Mouse (Mus musculus) induced T-regulatory cell, adult 2 months (primary cell): ENCODE data around the gene Paqr9.

Experiments used
- DNase-seq: peaks from one replicate; pipeline ENCODE4 v3.0.0-alpha.2; 2012; ENCODE audit warnings: low read depth

The Paqr9 gene

DNA sequence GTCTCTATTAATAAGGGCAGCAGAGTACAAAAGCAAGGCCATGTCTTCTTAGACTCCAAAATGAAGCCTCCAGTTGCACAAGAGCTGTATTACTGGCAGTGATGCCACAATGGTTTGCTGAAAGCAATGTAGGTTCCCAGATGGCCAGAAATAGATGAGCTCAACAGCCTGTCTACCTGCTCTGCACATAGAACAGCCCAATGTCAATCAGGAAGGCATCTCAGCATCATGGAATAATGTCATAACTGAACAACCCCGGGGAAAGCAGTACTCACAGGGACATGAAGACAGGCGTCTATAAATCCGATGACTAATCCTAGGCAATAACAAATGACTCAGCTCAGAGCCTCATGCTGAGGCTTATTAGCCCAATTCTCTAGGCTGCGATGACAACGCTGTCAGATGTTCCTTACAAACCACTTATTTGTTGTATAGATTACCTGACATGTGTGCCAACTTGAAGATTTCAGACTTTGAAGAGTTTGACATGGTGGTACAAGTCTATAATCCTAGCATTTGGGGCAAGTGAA is 19.0 kb downstream of the Paqr9 start:
- no peak for DNase-seq

DNA sequence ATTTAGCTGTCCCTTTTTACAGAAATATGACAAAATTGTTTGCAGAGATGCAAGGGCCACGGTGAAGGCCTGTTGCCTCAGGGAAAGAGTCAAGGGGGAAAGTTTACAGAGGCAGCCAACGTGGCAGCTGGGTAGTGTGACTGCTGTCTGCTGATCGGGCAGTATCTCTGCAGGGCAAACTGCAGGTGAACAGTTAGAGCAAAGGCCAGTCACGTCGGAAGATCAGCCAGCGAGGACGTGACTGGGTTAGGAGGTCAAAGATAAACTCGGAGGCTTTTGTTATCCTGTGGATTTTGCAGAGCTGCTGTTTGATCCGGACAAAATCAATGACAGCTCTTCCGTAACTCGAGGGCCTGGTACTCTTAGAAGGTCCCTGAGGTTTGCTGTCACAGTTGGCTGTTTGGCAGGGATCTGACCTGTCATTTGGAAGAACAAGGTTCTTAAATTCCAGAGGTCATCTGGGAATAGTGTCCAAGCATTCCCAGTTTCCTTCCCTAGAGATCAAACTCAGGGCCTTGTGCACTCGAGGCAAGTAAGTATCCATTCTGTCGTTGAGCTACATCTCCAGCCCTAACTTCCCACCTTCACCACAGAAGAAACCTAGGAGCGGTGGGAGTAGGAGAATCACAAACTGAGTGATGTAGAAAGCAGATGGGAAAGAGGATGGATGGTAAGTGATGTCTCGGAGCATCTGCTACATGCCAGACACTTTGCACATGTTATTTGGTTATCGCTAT is 21.7 kb downstream of the Paqr9 start:
- DNase-seq: no peak

DNA sequence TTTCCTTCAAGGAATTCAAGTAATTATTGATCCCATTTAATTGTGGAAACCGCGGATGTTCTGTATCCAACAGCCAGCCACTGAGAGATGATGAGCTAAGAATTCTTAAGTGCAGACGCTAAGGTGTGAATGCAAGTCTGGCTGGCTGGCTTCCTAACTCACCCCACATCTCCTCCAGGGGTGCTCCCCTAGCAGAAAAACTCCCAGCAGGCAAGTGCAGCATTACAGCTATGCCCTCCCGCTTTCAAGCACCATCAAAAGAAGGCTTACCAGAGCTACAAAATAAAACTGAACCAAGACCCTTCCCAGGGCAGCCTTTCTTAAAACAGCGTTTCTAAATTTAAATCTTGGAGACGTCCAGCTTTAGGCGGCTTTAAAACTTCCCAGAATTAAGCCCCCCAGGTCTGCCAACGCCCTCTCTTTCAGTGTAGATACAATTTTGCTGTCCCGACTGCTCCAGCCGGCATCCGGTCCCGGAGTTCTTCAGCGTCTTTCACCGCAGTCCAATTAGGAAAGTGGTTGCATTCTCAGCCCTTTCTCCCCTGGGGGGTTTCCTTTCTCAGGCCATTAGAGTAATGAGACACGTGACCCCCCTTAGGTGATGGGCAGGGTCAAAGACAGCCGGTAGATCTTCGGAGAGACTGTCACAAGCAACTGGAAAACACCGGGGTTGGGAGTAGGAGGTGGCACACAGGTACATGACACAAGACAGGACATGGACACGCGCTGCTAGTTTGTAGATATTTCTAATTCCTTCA is 22.5 kb downstream of the Paqr9 start:
- DNase-seq: no peak

DNA sequence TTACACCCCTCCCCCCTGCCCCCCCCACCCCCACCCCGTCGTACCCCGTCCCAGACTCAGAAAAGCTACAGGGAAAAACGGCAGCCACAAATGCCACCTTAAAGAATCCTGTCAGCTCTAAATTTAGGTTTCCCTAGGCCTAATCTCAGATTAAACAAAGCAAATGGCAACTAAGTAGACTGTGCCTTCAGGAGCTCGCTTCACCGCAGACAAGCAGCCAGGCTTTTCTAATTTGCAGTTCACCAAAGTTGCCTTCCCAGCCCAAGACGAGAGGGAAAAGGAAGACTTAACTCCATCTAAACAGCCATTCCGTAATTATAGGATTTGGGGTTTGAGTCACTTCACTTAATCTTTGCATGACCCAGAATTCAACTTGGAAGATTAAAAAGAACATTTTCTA is 23.1 kb downstream of the Paqr9 start:
- DNase-seq: no peak

DNA sequence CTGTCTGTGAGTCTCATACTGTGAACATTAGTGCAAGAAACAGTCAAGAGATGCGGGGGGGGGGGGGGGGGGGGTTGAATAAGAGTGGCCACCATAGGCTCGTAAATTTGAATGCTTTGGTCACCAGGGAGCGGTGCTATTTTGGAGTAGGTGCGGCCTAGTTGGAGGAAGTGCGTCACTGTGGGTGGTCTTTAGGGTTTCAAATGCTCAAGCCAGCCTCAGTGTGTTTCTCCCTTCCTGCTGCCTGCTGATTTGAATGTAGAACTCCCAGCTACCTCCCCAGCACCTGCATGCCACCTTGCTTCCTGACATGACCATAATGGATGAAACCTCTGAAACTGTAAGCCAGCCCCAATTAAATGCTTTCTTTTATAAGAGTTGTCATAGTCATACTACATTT is 26.6 kb downstream of the Paqr9 start:
- no peak for DNase-seq

DNA sequence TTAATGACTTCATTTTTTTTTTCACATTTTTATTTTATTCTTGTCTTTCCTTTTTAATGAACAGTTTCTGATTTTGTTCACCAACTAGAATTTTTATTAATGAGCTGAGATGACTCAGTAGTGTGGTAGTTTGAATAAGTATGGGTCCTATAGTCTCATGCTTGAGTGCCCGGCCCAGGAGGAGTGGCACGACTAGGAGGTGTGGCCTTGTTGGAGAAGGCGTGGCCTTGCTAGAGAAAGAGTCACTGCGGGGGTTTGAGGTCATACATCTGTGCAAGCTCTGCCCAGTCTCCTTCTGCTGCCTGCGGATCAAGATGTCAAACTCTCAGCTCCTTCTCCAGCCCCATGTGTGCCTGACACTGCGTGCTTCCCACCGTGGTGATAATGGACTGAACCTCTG is 28.6 kb downstream of the Paqr9 start:
- no peak for DNase-seq

DNA sequence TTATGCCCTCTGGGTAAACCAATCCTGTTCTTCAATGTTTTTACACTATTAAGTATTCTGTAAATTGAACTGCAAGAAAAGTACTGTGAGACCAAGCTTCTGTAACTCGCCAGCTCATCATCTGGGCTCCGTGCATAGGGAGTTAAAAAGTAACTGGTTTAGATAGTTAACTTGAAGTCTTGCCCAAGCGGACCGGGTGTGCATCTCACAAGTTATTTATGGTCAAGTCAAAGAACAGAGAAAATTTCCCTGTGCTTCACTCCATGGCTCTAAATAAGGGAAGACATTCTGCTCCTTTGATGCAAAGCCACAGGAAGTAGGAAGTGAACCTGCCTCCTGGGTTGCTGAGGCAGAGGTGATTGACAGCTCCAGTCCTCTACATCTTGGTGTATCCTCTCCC is 34.8 kb downstream of the Paqr9 start:
- no peak for DNase-seq

DNA sequence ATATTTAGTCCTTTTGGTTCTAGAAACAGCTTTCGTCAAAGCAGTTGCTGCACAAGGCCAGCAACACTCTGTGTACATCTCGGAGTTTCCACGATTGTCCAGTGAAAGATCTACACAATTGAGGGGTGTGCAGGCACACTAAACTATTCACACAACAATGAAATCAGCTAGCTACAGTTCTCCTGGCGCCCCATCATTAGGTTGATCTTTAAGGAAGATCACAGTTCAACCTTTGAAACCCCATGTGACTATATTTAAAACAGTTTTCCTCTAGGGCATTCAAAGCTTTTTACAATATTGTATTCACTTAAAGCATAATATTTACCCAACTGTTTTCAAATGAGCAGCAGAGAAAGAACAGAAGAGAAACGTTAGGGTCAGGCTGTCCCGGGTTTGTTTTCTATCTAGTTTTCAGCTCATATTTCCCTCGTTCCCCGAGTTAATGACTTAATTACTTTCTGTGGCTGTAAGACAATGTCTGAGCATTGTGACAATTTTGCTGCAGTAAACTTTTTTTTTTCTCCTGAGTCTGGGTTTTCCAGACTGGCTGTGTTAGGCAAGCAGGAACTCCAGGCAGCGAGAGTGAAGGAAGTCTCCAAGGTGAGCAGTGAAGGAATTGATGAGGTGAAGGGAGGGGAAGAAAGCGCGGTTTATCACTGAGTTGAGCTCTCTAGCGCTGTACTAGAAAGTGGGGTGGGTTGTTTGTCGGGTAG is 38.2 kb downstream of the Paqr9 start:
- no peak for DNase-seq

DNA sequence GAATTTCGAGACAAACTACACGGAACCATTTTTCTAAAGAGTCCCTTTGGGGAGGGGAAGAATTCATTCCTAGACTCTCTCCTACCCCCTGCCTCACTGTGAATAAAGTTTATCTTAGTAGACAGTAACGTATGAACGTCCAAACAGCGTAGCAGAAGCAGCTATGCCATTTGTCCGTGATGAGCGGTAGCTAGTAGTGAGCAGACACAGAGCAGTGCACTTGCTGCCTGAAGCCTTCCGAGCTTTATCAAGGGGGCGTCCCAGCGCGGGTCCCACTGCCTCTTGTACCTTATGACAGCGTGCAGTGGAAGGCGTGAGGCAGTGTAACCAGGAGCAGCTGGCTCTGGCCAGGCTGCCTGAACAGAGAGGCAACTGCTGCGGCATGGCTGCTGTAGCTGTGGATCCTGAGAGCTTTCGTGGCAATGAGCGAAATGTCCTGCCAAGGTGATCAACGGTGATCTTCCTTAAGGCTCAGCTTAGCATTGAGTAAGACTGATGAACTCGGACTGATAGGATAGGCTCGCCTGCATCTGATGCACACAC is 38.8 kb downstream of the Paqr9 start:
- DNase-seq: no peak

DNA sequence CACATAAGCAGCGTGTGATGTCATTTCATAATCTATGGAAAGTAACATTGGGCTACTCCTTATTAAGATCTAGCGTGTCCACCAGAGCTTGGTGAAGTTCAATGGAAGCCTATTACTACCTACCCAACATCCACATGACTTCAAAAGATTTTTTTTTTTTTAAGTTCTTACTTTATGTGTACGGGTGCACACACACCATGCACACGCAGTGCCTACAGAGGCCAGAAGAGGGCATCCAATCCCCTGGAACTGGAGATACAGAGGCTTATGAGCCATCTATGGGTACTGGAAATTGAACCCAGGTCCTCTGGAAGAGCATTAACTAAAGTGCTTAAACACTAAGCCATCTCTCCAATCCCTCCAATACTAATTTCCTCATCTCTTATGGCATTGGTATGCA is 39.9 kb downstream of the Paqr9 start:
- peak; percentile 18 for DNase-seq

DNA sequence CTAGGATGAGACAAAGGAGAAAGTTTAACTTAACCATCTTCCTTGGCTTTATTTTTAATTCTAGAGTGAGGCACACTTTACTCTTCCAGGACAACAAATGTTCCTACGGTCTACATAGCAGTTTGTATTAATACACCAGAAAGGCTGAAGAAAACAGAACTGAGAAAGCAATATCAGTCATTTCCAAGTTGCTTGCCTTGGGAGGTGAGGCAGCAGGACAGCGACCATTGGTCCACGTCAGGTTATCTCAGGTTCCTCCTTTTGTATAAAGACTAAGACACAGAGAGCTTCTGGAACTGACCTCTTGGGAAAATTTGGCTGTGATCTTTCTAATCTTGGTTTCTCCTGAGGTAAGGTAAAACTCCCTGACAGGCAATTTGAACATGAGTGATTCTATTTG is 43.4 kb downstream of the Paqr9 start:
- no peak for DNase-seq

DNA sequence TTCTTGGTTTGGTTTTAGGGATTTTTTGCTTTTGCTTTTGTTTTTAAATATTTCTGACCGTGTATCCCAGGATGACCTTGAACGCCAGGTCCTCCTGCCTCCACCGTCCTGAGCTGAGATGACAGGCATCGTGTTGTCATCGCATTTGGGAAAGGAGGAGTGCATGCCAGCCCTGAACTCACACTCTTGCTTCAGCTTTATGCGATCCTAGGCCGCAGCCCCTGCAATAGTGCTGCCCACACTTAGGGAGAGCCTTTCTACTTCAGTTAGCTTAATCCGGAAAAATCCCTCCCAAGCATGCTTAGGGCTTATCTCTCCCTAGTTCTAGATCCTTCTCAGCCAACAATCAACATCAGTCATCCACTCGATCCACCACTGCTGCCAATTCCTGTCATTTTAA is 43.9 kb downstream of the Paqr9 start:
- DNase-seq: no peak

DNA sequence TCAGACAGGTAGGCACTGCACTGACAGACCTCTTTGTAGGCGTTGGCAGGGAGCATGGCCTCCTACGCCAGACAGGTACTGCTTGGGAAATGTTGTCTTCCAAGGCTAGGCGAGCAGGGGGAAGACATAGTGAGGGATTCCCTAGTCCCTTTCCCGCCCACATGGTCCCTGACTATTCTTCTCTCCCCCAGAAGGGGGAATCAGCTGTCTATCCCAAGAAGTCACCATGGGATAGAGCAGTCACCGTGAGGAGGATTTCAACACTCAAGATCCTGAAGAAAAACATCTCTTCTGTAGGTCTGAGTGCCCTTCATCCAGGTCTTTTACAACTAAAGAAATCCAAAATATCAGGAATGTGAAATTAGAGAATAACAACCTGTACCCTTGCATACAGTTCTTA is 47.7 kb downstream of the Paqr9 start:
- no peak for DNase-seq

DNA sequence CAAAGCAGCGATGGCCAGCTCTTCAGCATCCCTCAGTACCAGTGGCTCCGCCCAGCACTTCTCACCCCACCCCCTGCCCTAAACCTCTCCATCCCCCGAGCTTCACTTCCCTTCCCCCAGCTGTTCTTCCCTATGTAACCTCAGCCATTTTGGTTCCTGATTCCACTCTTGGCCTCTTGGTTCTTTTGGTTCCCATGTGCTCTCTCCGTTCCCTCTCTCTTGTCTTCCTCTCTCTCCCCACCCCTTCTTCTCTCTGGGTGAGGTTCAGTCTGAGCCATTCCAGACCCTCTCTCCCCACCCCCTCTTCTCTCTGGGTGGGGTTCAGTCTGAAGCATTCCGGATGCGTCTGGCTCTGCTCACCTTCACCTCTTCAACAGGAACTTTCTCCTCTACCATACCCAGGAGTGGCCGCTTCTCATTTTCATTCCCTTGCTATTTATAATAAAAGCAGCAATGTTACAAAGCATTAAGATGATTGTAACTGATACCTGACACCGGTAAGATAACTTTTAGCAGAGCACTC is 52.9 kb downstream of the Paqr9 start:
- DNase-seq: no peak

DNA sequence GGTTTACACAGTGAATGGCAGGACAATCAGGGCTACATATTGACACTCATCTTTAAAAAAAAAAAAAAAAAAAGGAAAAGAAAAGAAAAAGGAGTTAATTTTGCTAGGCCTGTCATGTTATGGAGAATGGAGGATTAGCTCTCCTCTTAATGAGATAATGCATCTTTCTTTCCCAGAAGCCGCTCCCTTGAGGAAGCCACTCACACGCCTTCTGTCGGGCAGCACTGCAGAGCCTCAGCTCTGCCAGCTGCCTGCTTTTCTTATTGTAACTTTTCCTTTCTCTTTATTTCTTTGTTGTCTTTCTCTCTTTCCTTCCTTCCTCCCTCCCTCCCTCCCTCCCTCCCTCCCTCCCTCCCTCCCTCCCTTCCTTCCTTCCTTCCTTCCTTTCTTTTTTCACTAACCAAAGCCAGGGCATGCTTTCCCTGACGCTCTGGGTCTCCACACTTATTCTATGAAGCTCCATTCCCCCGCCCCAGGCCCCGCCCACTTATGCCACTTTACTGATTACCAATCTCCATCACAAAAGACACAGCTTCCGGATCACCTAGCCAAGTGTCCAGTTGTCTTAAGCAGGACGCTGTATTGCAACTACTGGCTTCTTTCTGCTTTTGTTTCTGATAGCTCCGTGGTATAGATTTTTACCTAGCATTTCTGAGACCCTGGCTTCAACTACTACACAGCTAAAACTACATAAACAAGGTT is 54.1 kb downstream of the Paqr9 start:
- peak; percentile 10 for DNase-seq

DNA sequence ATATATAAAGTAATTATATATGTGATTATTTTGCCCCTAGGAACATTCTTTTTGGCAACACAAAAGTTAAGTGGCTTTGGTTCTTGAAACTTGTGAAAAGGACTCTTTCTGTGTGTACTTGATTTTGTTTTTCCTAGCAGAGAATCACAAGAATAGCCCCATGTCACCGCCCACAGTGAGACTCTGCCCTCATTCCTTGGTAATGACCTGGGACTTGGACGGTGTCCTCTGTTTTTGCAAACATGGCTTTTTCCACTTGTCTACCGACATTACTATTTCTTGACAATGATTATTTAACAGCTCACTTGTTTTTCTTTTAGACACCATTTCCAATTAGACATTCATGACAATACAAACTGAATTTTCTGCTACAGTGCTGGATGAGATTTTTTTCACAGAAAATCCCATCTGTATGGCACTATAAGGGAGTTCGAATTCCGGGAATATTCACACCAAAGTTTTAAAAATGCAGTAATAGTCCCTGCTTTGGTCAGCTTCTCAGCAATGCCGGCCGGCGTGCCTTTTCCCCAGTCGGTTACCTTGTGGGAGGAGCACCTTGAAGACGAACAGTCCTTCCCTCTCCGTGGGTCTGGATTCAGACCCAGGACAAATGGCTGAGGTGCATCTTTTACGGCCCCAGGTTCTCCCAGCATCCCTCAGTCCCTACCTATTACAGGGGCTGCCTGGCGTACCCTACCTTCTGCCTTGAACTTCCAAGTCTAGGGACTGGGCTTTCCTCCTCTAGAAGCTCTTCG is 55.6 kb downstream of the Paqr9 start:
- DNase-seq: no peak

DNA sequence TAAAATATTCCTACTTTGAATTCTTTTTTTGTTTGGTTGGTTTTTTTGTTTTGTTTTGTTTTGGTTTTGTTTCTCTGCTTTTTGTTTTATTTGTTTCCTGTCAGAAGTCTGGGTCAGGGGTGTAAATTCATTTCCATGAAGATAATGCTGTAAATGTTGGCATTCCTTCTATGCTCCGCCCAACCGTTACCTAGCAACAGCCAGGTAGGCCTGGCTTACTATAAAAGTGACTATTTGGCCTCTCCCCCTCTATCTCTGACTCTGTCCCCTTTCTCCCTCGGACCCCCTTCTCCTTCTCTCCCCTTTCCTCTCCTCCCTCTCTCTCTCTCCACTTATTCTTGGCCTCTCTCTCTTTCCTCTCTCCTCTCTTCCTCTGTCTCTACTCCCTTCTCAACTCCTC is 56.5 kb downstream of the Paqr9 start:
- DNase-seq: no peak
